Mouse (Mus musculus): ENCODE data around the gene Smarcd1. TPM values are rescaled to one million over a fixed set of nuclear protein-coding genes. Genes with fewer than 3 reads are reported as not detected.

Smarcd1 gene
- polyA plus RNA-seq (2015; fragmentation: Nextera tagmentation; extraction: Ambion mirVana), result 44.2 and 46.5 TPM in 2 replicates

DNA sequence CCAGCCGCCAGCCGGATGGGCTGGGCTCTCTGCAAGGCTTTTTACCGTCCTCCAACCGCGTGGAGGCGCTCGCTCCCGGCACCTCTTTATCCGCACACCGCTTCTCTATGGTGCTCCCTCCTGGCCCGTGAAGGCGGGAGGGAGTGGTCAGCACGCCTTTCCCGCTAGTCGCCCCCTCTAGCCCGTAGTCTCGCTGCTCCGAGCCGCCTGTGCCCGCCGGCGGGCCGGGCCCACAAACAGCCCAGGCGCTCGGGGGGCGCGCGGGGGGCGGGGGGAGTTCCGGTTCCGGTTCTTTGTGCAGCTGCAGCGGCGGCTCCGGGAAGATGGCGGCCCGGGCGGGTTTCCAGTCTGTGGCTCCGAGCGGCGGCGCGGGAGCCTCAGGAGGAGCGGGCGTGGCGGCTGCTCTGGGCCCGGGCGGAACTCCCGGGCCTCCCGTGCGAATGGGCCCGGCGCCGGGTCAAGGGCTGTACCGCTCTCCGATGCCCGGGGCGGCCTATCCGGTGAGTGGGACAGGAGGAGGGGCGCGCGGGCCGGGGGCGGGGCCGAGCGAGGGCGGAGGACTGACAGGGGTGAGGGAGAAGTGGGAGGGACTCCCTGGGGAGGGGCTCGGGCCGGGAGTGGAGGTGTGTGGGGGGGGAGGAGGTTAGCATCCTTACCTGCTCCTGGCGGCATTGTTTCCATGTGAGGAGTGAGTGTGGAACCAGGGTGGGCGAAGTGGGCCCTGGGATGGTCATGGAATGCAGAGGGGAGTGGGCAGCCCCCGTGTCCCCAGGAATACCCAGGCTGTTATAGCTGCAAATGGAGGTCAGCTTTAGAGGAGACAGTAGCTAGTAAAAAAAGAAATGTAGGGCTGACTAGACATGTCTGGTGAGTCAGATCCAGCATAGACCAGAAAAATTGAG is at the start of gene Smarcd1:
TSS of gene Smarcd1 (plus strand) at position 131 of the 902 bp plus-strand sequence.
- Histone ChIP-seq H3K4me1 (replicated peaks; ENCODE audit: insufficient read depth, low read length) (peaks cover 27% of the 10 kb centered on the region), H3K4me3 (replicated peaks; ENCODE audit: low read depth, low read length) (peak within 1 kb of the TSS; percentile 73), H3K27ac (peak within 1 kb of the TSS; percentile 98), H3K36me3 (ENCODE audit: insufficient read depth, low read length) (peaks cover 14% of the 10 kb centered on the region; the same call in 1 of the 2 replicates), H3K27me3 (ENCODE audit: insufficient read depth, low read length) (no peaks in the 10 kb centered on the region), H3K4me2 (ENCODE audit: low read length) (peak within 1 kb of the TSS; percentile 71), H3K9ac (ENCODE audit: low read depth, low read length) (peak within 1 kb of the TSS; percentile 87), H3K9me3 (replicated peaks; ENCODE audit: low read length) (no peaks in the 10 kb centered on the region)
- TF ChIP-seq CTCF (IDR thresholded peaks at IDR 0.05; ENCODE audit: low read depth), result peak; percentile 92
- WGBS, result under 1% methylated on average over 71 of the region's 71 CpGs
- ATAC-seq (replicated peaks; ENCODE audit: low FRiP score, low read depth) (peak; percentile 89), DNase-seq (ENCODE audit: low spot score) (peak; percentile 97)

DNA sequence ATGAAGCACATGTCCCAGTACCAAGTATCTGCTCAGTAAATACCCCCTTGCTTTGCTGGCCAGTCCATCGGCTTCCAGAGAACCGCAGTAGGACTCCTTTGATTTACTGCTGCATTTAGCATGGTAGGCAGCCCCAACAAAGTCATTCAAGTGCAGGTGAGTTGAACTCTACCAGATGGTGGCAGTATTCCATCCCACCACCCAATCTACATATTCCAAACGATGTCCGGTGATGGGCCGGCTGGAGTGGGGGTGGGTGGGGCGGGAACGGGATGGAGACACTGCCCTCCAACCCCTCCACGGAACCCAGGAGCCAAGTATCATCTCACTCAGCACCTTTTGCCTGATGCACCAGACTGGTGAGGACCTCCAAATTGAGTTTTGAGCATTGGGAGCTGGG is 48.6 kb upstream of the Smarcd1 start:
- Histone ChIP-seq H3K4me3 (replicated peaks; ENCODE audit: low read depth, low read length) (no peak overlapping the region), H3K36me3 (ENCODE audit: insufficient read depth, low read length) (no peaks in the 10 kb centered on the region), H3K9me3 (replicated peaks; ENCODE audit: low read length) (no peaks in the 10 kb centered on the region), H3K27me3 (ENCODE audit: insufficient read depth, low read length) (0 out of 2 replicates have a peak, but pooled peaks cover 4% of the 10 kb centered on the region), H3K27ac (no peak overlapping the region), H3K9ac (ENCODE audit: low read depth, low read length) (no peak overlapping the region), H3K4me2 (ENCODE audit: low read length) (peak overlapping the region; percentile 48), H3K4me1 (replicated peaks; ENCODE audit: insufficient read depth, low read length) (peaks cover 23% of the 10 kb centered on the region)
- 8% methylated on average over 8 of the region's 8 CpGs for WGBS
- no peak for ATAC-seq (replicated peaks; ENCODE audit: low FRiP score, low read depth)
- TF ChIP-seq CTCF (IDR thresholded peaks at IDR 0.05; ENCODE audit: low read depth), result peak; percentile 48; the same call in 1 of the 2 replicates
- DNase-seq (ENCODE audit: low spot score), result peak; percentile 46

DNA sequence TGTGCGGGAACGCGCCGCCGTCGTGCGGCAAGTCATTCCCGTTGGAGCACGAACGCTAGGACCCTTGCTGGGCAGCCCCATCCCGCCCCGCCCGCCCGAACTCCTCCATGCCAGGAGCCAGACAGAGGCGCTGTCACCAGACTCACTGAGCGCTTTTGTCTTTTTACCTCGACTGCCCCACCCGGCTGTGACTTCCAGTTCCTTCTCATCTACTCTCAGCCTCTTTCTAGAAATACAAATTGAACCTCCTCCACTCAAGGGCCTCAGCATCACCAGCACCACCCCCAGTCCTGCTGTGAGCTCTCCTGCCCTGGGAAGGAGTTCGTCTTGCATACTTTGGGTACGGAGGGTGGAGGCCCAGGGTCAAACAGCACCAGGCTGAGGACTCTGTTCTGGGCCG is 48.1 kb upstream of the Smarcd1 start:
- Histone ChIP-seq H3K4me2 (ENCODE audit: low read length) (peak overlapping the region; percentile 48), H3K27me3 (ENCODE audit: insufficient read depth, low read length) (0 out of 2 replicates have a peak, but pooled peaks cover 4% of the 10 kb centered on the region), H3K36me3 (ENCODE audit: insufficient read depth, low read length) (no peaks in the 10 kb centered on the region), H3K27ac (no peak overlapping the region), H3K4me1 (replicated peaks; ENCODE audit: insufficient read depth, low read length) (peaks cover 22% of the 10 kb centered on the region), H3K9me3 (replicated peaks; ENCODE audit: low read length) (no peaks in the 10 kb centered on the region), H3K4me3 (replicated peaks; ENCODE audit: low read depth, low read length) (no peak overlapping the region), H3K9ac (ENCODE audit: low read depth, low read length) (no peak overlapping the region)
- no peak for TF ChIP-seq CTCF (IDR thresholded peaks at IDR 0.05; ENCODE audit: low read depth)
- 6% methylated on average over 21 of the region's 21 CpGs for WGBS
- DNase-seq (ENCODE audit: low spot score), result no peak
- no peak for ATAC-seq (replicated peaks; ENCODE audit: low FRiP score, low read depth)

DNA sequence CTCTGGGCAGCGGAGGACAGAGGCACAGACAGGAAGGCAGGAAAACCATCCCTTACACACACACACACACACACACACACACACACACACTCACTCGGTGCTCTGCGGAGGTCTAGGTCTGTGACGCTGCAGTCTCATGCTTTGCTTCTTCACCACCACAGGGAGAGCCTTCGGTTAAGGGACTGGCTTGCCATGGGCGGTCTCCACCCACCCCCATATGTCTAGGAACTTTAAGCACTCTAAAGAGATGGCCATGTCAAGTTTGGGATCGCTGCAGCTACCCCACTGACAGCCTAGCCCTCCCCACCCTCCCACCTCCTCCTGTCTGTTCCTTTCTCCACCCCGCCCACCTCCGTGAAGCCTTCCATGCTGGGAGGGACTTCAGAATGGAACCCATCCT is 46.0 kb upstream of the Smarcd1 start:
- no peak overlapping the region for H3K4me2 ChIP-seq (ENCODE audit: low read length)
- 45% methylated on average over 9 of the region's 9 CpGs for WGBS
- TF ChIP-seq CTCF (IDR thresholded peaks at IDR 0.05; ENCODE audit: low read depth), result no peak
- no peak overlapping the region for H3K4me3 ChIP-seq (replicated peaks; ENCODE audit: low read depth, low read length)
- DNase-seq (ENCODE audit: low spot score), result no peak
- H3K9me3 ChIP-seq (replicated peaks; ENCODE audit: low read length), result no peaks in the 10 kb centered on the region
- ATAC-seq (replicated peaks; ENCODE audit: low FRiP score, low read depth), result no peak
- H3K4me1 ChIP-seq (replicated peaks; ENCODE audit: insufficient read depth, low read length), result peaks cover 2% of the 10 kb centered on the region; the same call in 1 of the 2 replicates
- H3K9ac ChIP-seq (ENCODE audit: low read depth, low read length), result no peak overlapping the region
- 0 out of 2 replicates have a peak, but pooled peaks cover 4% of the 10 kb centered on the region for H3K27me3 ChIP-seq (ENCODE audit: insufficient read depth, low read length)
- H3K36me3 ChIP-seq (ENCODE audit: insufficient read depth, low read length), result no peaks in the 10 kb centered on the region
- no peak overlapping the region for H3K27ac ChIP-seq

DNA sequence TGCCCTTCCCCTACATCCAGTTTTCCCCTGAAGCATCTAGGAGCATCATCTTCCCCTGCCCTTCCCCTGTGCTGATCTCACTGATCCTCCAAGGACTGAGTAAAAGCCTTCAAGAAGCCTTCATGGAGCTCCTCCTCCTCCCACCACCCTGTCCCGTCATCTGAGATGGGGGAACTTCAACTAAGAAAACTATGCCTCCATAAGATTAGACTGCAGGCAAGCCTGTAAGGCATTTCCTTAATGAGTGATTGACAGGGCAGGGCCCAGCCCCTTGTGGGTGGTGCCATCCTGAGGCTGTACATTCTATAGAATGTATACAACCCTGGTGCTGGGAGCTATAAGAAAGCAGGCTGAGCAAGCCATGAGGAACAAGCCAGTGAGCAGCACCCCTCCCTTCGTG is 43.5 kb upstream of the Smarcd1 start:
- TF ChIP-seq CTCF (IDR thresholded peaks at IDR 0.05; ENCODE audit: low read depth), result no peak
- ATAC-seq (replicated peaks; ENCODE audit: low FRiP score, low read depth), result no peak
- 52% methylated on average over 2 of the region's 2 CpGs for WGBS

DNA sequence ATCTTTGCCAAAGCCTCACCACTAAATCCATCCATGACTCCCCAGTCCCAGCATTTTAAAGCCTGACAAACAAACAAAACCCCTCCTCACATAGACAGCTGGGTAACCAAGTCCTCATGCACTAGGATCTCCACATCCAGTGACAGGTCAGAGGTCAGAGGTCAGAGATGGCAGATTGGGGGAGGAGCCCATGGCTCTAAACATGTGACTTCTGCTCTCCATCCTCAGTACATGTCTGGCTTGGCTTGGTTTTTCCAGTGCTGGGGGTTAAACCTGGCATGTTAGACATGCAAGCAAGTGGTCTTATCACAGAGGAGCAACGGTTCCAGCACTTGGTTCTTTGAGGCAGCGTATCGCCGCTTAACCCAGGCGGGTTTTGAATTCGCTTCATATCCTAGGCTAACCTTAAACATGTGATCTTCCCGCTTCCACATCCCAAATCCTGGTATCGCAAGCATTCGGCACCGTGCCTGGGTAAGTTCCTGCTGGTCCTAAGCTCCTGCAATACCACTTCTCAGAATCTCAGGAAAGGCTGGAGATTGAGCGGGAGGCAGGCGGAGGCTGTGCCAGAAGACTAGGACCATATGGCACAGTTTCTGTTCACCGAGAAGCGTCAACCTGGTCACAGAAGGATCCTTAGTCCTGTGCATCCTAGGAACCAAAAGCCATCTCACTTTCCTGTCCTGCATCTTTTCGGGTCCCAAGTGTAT is 40.7 kb upstream of the Smarcd1 start:
- no peak for ATAC-seq (replicated peaks; ENCODE audit: low FRiP score, low read depth)
- H3K4me1 ChIP-seq (replicated peaks; ENCODE audit: insufficient read depth, low read length), result peaks cover 13% of the 10 kb centered on the region; the same call in 1 of the 2 replicates

More for the DNA sequence above, 43.5 kb upstream of the Smarcd1 start:
- Histone ChIP-seq H3K27ac (no peak overlapping the region), H3K9me3 (replicated peaks; ENCODE audit: low read length) (no peaks in the 10 kb centered on the region), H3K36me3 (ENCODE audit: insufficient read depth, low read length) (no peaks in the 10 kb centered on the region), H3K4me1 (replicated peaks; ENCODE audit: insufficient read depth, low read length) (peaks cover 2% of the 10 kb centered on the region; the same call in 1 of the 2 replicates), H3K9ac (ENCODE audit: low read depth, low read length) (no peak overlapping the region), H3K4me3 (replicated peaks; ENCODE audit: low read depth, low read length) (no peak overlapping the region), H3K4me2 (ENCODE audit: low read length) (no peak overlapping the region), H3K27me3 (ENCODE audit: insufficient read depth, low read length) (0 out of 2 replicates have a peak, but pooled peaks cover 4% of the 10 kb centered on the region)
- DNase-seq (ENCODE audit: low spot score), result no peak

More for the DNA sequence above, 40.7 kb upstream of the Smarcd1 start:
- H3K9ac ChIP-seq (ENCODE audit: low read depth, low read length), result no peak overlapping the region
- H3K27me3 ChIP-seq (ENCODE audit: insufficient read depth, low read length), result 0 out of 2 replicates have a peak, but pooled peaks cover 5% of the 10 kb centered on the region
- no peaks in the 10 kb centered on the region for H3K36me3 ChIP-seq (ENCODE audit: insufficient read depth, low read length)
- WGBS, result 93% methylated on average over 15 of the region's 15 CpGs
- no peak overlapping the region for H3K4me2 ChIP-seq (ENCODE audit: low read length)
- no peak overlapping the region for H3K4me3 ChIP-seq (replicated peaks; ENCODE audit: low read depth, low read length)
- no peak overlapping the region for H3K27ac ChIP-seq
- DNase-seq (ENCODE audit: low spot score), result no peak
- H3K9me3 ChIP-seq (replicated peaks; ENCODE audit: low read length), result no peaks in the 10 kb centered on the region
- no peak for TF ChIP-seq CTCF (IDR thresholded peaks at IDR 0.05; ENCODE audit: low read depth)
